Mouse (Mus musculus) embryonic facial prominence, embryonic 14.5 days (tissue): ENCODE results near the gene Enkd1. TPM values are rescaled to one million over a fixed set of nuclear protein-coding genes. Genes with fewer than 3 reads are reported as not detected.
A peak's percentile ranks its signal among the peaks of the same experiment; 100 is the strongest.

ENCODE experiments used
- ATAC-seq: fragments of 200-750 bp; cut with Nextera tagmentation; 2 replicates; pipeline ENCODE4 v1.8.0; 2017; ENCODE audit warnings: low read depth, moderate number of reproducible peaks, moderate TSS enrichment
- DNase-seq: peaks from one replicate; pipeline ENCODE4 v3.0.0-alpha.2; 2015; ENCODE audit warnings: low spot score
- H3K27ac ChIP-seq: fragments of 300-500 bp; sonication (generic); replicated peaks from 2 replicates; pipeline ENCODE4 v1.5.1; 2014; ENCODE audit warnings: low read depth, mild to moderate bottlenecking, low read length, moderate library complexity
- H3K27me3 ChIP-seq: fragments of 300-500 bp; sonication (generic); replicated peaks from 2 replicates; pipeline ENCODE4 v1.6.1; 2014; ENCODE audit warnings: low read length; ENCODE audit not compliant: control insufficient read depth, insufficient read depth
- H3K36me3 ChIP-seq: fragments of 300-500 bp; sonication (generic); 2 replicates; pipeline ENCODE4 v1.6.1; 2014; ENCODE audit warnings: low read length, mixed read lengths; ENCODE audit not compliant: control insufficient read depth, insufficient read depth
- H3K4me1 ChIP-seq: fragments of 300-500 bp; sonication (generic); 2 replicates; pipeline ENCODE4 v1.6.1; 2014; ENCODE audit warnings: antibody characterized with exemption, low read length; ENCODE audit not compliant: control insufficient read depth, insufficient read depth
- H3K4me2 ChIP-seq: fragments of 300-500 bp; sonication (generic); 2 replicates; pipeline ENCODE4 v1.6.1; 2014; ENCODE audit warnings: low read depth, mild to moderate bottlenecking, low read length, moderate library complexity, mixed read lengths
- H3K4me3 ChIP-seq: fragments of 300-500 bp; sonication (generic); 2 replicates; pipeline ENCODE4 v1.5.1; 2014; ENCODE audit warnings: low read depth, mild to moderate bottlenecking, low read length
- H3K9ac ChIP-seq: fragments of 300-500 bp; sonication (generic); 2 replicates; pipeline ENCODE4 v1.6.1; 2014; ENCODE audit warnings: low read depth, mild to moderate bottlenecking, low read length, moderate library complexity, mixed read lengths
- H3K9me3 ChIP-seq: fragments of 300-500 bp; sonication (generic); 2 replicates; pipeline ENCODE4 v1.6.1; 2016; ENCODE audit warnings: low read length; ENCODE audit not compliant: control insufficient read depth
- WGBS: fragments of 180-500 bp; shearing (Covaris S2); extraction: QIAGEN DNeasy Blood & Tissue Kit; methylation state at CpG from one replicate; pipeline ENCODE4 v1.1.7; 2014; 5-methylcytosine and 5-hydroxymethylcytosine counted together
- polyA plus RNA-seq: library from polyadenylated mRNA; unstranded; fragments of >200 nt; fragmentation: Nextera tagmentation; extraction: Ambion mirVana; gene quantifications from 2 replicates; pipeline ENCODE4 v1.2.1, GENCODE M21; 2014

The Enkd1 gene
- polyA plus RNA-seq, 1 experiment from 2014 or later = 20.8 TPM

DNA sequence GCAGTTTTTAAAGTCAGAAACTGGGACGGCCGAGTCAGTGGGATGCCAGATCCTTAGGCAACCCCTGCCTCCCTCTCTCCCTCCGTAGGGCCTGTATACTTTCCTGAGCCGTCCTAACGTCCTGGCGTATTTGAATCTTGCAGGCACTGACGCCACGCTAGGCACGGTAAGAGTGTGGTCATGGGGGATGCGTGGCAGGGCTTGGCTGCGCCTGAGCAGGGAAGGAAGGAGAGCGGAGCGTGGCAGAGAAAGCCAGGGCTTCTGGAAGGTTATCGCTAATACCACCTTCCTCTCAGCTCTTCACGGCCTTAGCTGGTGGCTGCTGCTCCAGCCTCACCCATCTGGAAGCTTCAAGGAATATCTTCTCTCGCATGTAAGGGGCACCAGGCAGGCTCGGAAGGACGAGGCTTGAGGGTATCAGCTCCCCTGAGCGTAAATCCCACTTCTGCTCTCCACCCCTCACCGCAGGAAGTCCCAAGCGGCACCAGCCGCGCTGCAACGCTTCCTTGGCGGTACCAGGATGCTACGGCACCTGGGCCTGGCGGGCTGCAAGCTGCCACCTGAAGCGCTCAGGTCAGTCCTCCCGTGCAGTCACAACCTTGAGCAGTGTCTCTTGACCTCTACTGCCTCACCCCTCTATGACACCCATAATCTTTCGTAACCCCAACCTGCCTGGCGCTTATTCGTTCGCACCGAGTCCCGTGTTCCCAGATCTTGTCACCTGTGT, 18.6 kb downstream of the Enkd1 start:
- no peak overlapping the region for H3K4me2 ChIP-seq
- 0 out of 2 replicates have a peak, but pooled peaks cover 4% of the 10 kb centered on the region for H3K27me3 ChIP-seq
- 65% methylated on average over 34 of the region's 35 CpGs for WGBS
- no peak for DNase-seq
- ATAC-seq = no peak
- H3K9me3 ChIP-seq = peaks cover 7% of the 10 kb centered on the region; the same call in 1 of the 2 replicates
- no peak overlapping the region for H3K4me3 ChIP-seq
- no peak overlapping the region for H3K27ac ChIP-seq
- H3K9ac ChIP-seq = no peak overlapping the region
- peaks cover 8% of the 10 kb centered on the region for H3K4me1 ChIP-seq
- peaks cover under 1% of the 10 kb centered on the region; the same call in 1 of the 2 replicates for H3K36me3 ChIP-seq

DNA sequence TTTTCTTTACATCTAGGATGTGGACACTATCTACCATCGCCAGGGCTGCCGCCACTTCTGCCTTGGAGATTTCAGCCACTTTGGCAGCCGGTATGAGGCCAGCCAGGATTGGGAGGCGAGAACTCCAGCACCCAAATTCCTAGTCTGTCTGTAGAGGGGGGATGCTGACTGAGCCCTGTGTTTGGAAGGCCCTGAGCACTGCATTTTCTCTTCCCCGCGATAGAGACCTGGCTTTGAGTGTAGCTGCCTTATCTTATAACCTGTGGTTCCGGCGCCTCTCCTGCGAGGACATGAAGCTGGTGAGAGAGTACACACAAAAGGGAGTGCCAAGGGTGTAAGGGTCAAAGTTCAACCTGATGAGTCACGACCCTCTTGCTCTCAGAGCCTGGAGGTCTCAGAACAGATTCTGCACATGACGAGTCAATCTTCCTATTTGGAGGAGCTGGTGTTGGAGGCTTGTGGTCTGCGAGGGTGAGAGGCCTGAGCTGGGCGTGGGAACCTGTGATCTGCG, 19.7 kb downstream of the Enkd1 start:
- ATAC-seq (no peak), DNase-seq (no peak)
- H3K9ac ChIP-seq = no peak overlapping the region
- H3K4me2 ChIP-seq = no peak overlapping the region
- H3K9me3 ChIP-seq = peaks cover 6% of the 10 kb centered on the region; the same call in 1 of the 2 replicates
- 61% methylated on average over 14 of the region's 14 CpGs for WGBS
- no peak overlapping the region for H3K27ac ChIP-seq
- no peak overlapping the region for H3K4me3 ChIP-seq
- H3K36me3 ChIP-seq = peaks cover 10% of the 10 kb centered on the region; the same call in 1 of the 2 replicates
- H3K27me3 ChIP-seq = no peaks in the 10 kb centered on the region
- H3K4me1 ChIP-seq = no peaks in the 10 kb centered on the region

DNA sequence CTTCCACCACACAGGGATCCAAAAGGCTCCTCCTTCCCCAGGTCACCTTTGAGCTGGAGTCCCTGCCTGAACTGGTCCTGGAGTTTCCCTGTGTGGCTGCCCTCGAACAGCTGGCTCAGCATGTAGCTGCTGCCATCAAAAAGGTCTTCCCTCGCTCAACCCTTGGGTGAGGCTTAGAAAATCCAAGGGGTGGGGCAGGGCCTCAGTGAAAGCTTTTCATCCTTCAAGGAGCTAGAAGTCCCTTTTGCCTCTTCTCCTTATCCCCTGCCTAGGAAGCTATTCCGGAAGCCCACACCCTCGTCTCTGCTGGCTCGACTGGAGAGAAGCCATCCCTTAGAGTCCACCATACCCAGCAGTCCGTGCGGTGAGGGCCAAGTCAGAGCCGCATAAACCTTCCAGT, 20.5 kb downstream of the Enkd1 start:
- H3K27me3 ChIP-seq = no peaks in the 10 kb centered on the region
- ATAC-seq (no peak), DNase-seq (no peak)
- H3K36me3 ChIP-seq = peaks cover 18% of the 10 kb centered on the region; the same call in 1 of the 2 replicates
- no peak overlapping the region for H3K9ac ChIP-seq
- H3K27ac ChIP-seq = no peak overlapping the region
- no peak overlapping the region for H3K4me2 ChIP-seq
- 66% methylated on average over 8 of the region's 8 CpGs for WGBS
- H3K4me1 ChIP-seq = no peaks in the 10 kb centered on the region
- no peaks in the 10 kb centered on the region for H3K9me3 ChIP-seq
- no peak overlapping the region for H3K4me3 ChIP-seq

DNA sequence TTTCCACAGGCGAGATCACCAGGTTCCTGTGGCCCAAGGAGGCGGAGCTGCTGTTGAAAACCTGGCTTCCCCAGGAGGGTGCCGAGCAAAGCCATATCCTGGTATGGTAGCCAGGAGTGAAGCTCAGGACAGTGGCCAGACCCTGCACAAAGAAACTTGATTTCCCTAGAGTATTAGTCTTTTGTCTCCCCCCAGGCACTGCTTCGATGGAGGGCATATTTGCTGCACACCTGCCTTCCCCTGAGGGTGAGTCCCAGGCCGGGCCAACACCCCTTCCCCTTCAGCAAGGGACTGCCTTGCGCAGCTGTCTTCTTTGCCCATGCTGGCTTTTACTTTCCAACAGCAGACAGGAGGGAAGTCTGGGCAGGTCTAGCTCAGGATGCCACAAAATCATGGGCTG, 21.5 kb downstream of the Enkd1 start:
- peaks cover 27% of the 10 kb centered on the region for H3K36me3 ChIP-seq
- H3K4me3 ChIP-seq = no peak overlapping the region
- 50% methylated on average over 6 of the region's 6 CpGs for WGBS
- DNase-seq (no peak), ATAC-seq (no peak)
- no peak overlapping the region for H3K9ac ChIP-seq
- H3K27ac ChIP-seq = no peak overlapping the region
- no peaks in the 10 kb centered on the region for H3K9me3 ChIP-seq
- no peak overlapping the region for H3K4me2 ChIP-seq
- no peaks in the 10 kb centered on the region for H3K27me3 ChIP-seq
- H3K4me1 ChIP-seq = no peaks in the 10 kb centered on the region

DNA sequence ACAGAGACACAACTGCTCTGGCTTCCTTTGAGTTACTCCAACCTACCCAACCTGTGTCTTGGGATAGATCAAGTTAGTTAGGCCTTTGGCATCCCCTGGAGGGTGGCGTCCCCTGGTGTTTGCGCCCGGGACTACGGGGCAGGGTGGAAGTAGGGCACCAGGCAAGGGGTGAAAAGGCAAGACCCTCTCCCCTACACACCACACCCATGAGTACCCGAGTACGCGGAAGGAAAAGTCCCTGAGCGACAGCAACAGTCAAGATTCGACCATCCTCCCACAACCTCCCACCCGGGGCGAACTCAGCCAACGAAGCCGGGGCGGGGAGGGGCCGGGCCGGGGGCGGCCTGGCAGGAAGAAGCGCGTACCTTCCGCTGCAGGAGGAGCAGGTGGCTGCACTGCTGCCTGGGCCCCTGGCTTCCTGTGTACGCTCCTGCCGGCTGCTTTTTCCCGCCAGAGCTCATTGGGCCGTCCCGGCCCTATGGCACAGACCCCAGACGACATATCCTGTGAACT, 22.2 kb downstream of the Enkd1 start, which contains the start of gene Carmil2:
Gene Carmil2, plus strand, starts transcription at position 479 of the 513 bp plus-strand sequence.
- ATAC-seq = peak; percentile 54; the same call in 1 of the 2 replicates
- no peaks in the 10 kb centered on the region for H3K27me3 ChIP-seq
- H3K4me2 ChIP-seq = peak within 1 kb of the TSS; percentile 42
- peak within 1 kb of the TSS; percentile 37; the same call in 1 of the 2 replicates for H3K9ac ChIP-seq
- no peaks in the 10 kb centered on the region for H3K9me3 ChIP-seq
- H3K27ac ChIP-seq = no peak within 1 kb of the TSS
- no peaks in the 10 kb centered on the region for H3K4me1 ChIP-seq
- peak; percentile 19 for DNase-seq
- H3K36me3 ChIP-seq = peaks cover 34% of the 10 kb centered on the region
- H3K4me3 ChIP-seq = 0 out of 2 replicates have a peak within 1 kb of the TSS, but pooled peaks have one; percentile 11
- 8% methylated on average over 22 of the region's 26 CpGs for WGBS

DNA sequence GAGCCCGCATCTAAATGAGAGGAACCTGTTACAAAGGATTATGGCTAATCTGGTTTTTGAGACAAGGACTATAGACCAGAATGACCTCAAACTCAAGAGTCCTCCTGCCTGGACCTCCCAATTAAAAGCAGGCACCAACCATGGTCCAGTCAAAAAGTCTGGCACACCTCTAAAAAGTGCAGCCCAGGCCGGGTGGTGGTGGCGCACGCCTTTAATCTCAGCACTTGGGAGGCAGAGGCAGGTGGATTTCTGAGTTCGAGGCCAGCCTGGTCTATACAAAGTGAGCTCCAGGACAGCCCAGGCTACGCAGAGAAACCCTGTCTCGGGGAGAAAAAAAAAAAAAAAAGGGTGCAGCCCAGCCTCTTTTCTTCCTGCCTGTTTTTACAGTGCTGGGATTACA, 22.7 kb downstream of the Enkd1 start:
- Histone ChIP-seq H3K4me3 (no peak overlapping the region), H3K36me3 (peaks cover 40% of the 10 kb centered on the region), H3K9me3 (no peaks in the 10 kb centered on the region), H3K4me2 (no peak overlapping the region), H3K4me1 (no peaks in the 10 kb centered on the region), H3K9ac (0 out of 2 replicates have a peak overlapping the region, but pooled peaks have one; percentile 37), H3K27me3 (no peaks in the 10 kb centered on the region), H3K27ac (no peak overlapping the region)
- WGBS = 76% methylated on average over 7 of the region's 7 CpGs
- DNase-seq (no peak), ATAC-seq (no peak)

DNA sequence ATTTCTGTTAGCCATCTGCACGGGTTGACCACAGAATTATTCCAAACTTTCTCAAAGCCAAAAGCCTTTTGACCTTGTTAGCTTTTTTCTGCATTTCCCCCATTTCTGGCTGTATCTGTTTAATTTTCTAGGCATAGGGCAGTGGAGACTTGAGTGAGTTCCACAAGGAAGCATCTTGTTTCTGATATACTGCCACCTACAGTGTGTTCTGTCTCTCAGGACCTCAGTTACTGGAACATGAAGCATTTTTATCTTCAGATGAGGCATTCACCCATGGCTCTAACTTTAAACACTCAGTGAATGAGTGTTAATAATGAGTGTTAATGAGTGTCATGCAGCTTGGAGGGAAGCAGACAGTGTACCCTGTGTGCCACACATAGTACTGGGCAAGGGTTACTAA, 30.1 kb downstream of the Enkd1 start:
- no peaks in the 10 kb centered on the region for H3K4me1 ChIP-seq
- H3K27ac ChIP-seq = no peak overlapping the region
- H3K9ac ChIP-seq = no peak overlapping the region
- no peak overlapping the region for H3K4me3 ChIP-seq
- DNase-seq = no peak
- WGBS = 85% methylated on average over 1 of the region's 1 CpGs
- no peak for ATAC-seq
- no peaks in the 10 kb centered on the region for H3K27me3 ChIP-seq
- no peaks in the 10 kb centered on the region for H3K9me3 ChIP-seq
- H3K36me3 ChIP-seq = peaks cover 94% of the 10 kb centered on the region
- H3K4me2 ChIP-seq = no peak overlapping the region

DNA sequence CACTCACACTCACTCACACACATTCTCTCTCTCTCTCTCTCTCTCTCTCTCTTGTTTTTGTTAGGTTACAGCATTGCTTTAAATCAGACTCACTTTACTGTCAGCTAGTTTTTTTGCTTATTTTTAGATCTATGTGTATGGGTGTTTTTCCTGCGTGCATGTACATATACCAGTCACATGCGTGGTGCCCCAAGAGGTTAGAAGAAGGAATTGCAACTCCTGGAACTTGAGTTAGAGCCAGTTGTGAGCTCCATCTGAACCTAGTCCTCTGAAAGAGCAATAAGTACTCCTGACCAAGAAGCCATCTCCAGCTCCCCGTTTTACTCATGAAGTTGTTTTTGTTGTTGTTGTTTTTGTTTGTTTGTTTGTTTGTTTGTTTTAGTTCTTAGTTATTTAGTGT, 46.8 kb downstream of the Enkd1 start:
- H3K9me3 ChIP-seq = no peaks in the 10 kb centered on the region
- DNase-seq = peak; percentile 42
- WGBS = 78% methylated on average over 3 of the region's 3 CpGs

More for the DNA sequence above, 46.8 kb downstream of the Enkd1 start:
- ATAC-seq = no peak
- peaks cover 36% of the 10 kb centered on the region for H3K36me3 ChIP-seq
- no peaks in the 10 kb centered on the region for H3K27me3 ChIP-seq
- no peak overlapping the region for H3K27ac ChIP-seq
- no peaks in the 10 kb centered on the region for H3K4me1 ChIP-seq
- H3K4me2 ChIP-seq = no peak overlapping the region
- H3K9ac ChIP-seq = no peak overlapping the region
- H3K4me3 ChIP-seq = no peak overlapping the region
